Comparison of ENCODE assay signal across 10 mouse cellular contexts in the genomic region with DNA sequence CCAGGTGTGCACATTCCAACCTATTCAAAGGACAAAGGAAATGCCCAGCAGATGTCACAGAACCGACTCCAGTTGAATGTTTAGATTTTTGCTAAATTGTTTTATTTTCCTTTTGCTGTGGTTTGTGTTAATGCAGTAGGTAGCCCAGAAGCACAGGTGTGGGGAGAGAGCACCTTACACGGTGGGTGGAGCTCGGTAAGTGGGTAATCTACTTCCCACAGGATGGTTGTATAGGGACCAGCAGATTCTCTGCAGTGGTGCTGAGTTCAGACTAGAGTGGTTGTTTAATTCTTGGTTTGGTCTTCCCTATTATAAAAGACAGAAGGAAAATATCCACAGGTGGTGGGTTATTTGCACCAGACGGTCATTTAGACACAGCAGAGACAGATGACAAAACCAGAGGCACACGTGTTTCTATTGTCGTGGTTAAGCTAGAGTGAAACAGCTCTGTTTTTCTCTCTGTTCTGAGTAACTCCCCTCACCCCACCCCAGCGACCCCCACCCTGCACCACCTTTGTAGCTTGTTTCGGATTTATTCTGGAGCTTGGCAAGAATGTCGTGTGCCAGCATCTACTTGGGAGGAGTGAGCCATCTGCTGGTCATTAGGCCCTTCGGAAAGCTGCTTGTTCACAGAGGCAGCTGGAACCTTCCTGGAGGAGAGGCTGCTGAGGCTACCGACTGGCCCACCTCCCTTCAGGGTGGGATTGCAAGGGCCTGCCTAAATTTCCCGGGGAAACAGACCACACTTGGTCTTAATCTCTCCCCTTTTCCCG. TPM values are rescaled to one million over a fixed set of nuclear protein-coding genes. Genes with fewer than 3 reads are reported as not detected.
A peak's percentile ranks its signal among the peaks of the same experiment; 100 is the strongest.
DNase-seq lines count a peak whose midpoint lies in the region; ATAC-seq and TF ChIP-seq lines count a peak whose summit lies in the region.
"Not testable (repeated sequence)": the region's sequence is repeated elsewhere in the genome, so short reads cannot be mapped to it uniquely, and the experiment has no call there.
"Had no signal": no experiment of that assay in that cellular context is flagged by ENCODE, and none has a peak within 500 bp of the region (broad histone marks: within the 10 kb centered on the region; RNA-seq: fewer than 3 reads in every experiment).

No protein-coding gene starts in this region.

- TF ChIP-seq CTCF in midbrain, postnatal 0 days (IDR thresholded peaks at IDR 0.05), result peak; percentile 75

- peak; percentile 50 for ATAC-seq in forebrain, embryonic 13.5 days
- ATAC-seq in limb, embryonic 13.5 days (ENCODE audit: low FRiP score, low read depth), result 0 out of 2 replicates have a peak, but pooled peaks have one; percentile 41
- ATAC-seq in midbrain, postnatal 0 days (ENCODE audit: low FRiP score), result not testable (repeated sequence)

- not testable (repeated sequence) for H3K27ac ChIP-seq in forebrain, embryonic 13.5 days; midbrain, postnatal 0 days (ENCODE audit: low read depth, low read length)
- peak overlapping the region; percentile 58; the same call in 1 of the 2 replicates for H3K27ac ChIP-seq in limb, embryonic 13.5 days

- H3K4me2 ChIP-seq in forebrain, embryonic 13.5 days; limb, embryonic 13.5 days (replicated peaks); midbrain, postnatal 0 days (ENCODE audit: low read depth, low read length, poor library complexity, severe bottlenecking): not testable (repeated sequence)

- H3K9me3 ChIP-seq in forebrain, embryonic 13.5 days (replicated peaks); limb, embryonic 13.5 days; midbrain, postnatal 0 days (ENCODE audit: low read length): not testable (repeated sequence)

- H3K9ac ChIP-seq in forebrain, embryonic 13.5 days; limb, embryonic 13.5 days; midbrain, postnatal 0 days (replicated peaks; ENCODE audit: low read length, poor library complexity, severe bottlenecking): not testable (repeated sequence)

- peak; percentile 52 for DNase-seq in MN1 (ENCODE audit: low spot score)
- DNase-seq in cerebellum, adult 9-10 months, result peak; percentile 67
- peak; percentile 28 to 32 for DNase-seq in heart, postnatal 36 days
- peak; percentile 62 for DNase-seq in kidney, postnatal 10 days
- peak; percentile 88 for DNase-seq in midbrain, postnatal 0 days (ENCODE audit: low spot score)
- peak; percentile 52 for DNase-seq in testis, postnatal 10 days (ENCODE audit: low spot score)

- H3K27me3 ChIP-seq in forebrain, embryonic 13.5 days; limb, embryonic 13.5 days; midbrain, postnatal 0 days (ENCODE audit: insufficient read depth, low read length): not testable (repeated sequence)

- not testable (repeated sequence) for H3K4me3 ChIP-seq in forebrain, embryonic 13.5 days; limb, embryonic 13.5 days; midbrain, postnatal 0 days (ENCODE audit: low read depth, low read length)

- H3K36me3 ChIP-seq in forebrain, embryonic 13.5 days (ENCODE audit: poor library complexity, severe bottlenecking), result peaks cover 75% of the 10 kb centered on the region
- H3K36me3 ChIP-seq in limb, embryonic 13.5 days, result peaks cover 70% of the 10 kb centered on the region
- peaks cover 11% of the 10 kb centered on the region; the same call in 1 of the 2 replicates for H3K36me3 ChIP-seq in midbrain, postnatal 0 days (ENCODE audit: insufficient read depth, low read length)

- WGBS in forebrain, embryonic 13.5 days, result 47% methylated on average over 13 of the region's 13 CpGs
- WGBS in limb, embryonic 13.5 days, result 33% methylated on average over 13 of the region's 13 CpGs
- WGBS in midbrain, postnatal 0 days, result 45% methylated on average over 13 of the region's 13 CpGs

- intact Hi-C loops in heart, postnatal 36 days (cut with DNase I), result loop anchor here (1.0 kb wide), 1 partner anchor 45 kb away; no protein-coding TSS in a partner anchor

- H3K4me1 ChIP-seq in forebrain, embryonic 13.5 days; midbrain, postnatal 0 days (ENCODE audit: insufficient read depth, low read length): not testable (repeated sequence)
- peaks cover 26% of the 10 kb centered on the region for H3K4me1 ChIP-seq in limb, embryonic 13.5 days

RNA-seq across cellular contexts. Expression of gene 4930518I15Rik, which starts 3.6 kb away (rescaled TPM):
- polyA plus RNA-seq in forebrain, embryonic 13.5 days (2015; fragmentation: Nextera tagmentation; extraction: Ambion mirVana), result 14.0 and 14.2 TPM in 2 replicates
- total RNA-seq in heart, postnatal 36 days (2021), result 1 to 10 TPM in 1 of 2 experiments, under 1 TPM in 1; 0.65 to 1.1 TPM
- polyA plus RNA-seq in limb, embryonic 13.5 days (2015; fragmentation: Nextera tagmentation; extraction: Ambion mirVana), result 13.2 and 14.9 TPM in 2 replicates
- 0.94 and 0.99 TPM in 2 replicates for total RNA-seq in midbrain, postnatal 0 days (2014; rRNA removed)
- 2.8 and 2.9 TPM in 2 replicates for polyA plus RNA-seq in midbrain, postnatal 0 days (2015; fragmentation: Nextera tagmentation; extraction: Ambion mirVana)
- total RNA-seq: common myeloid progenitor, adult 5-6 weeks had no signal

RNA-seq across cellular contexts. Expression of gene Rab5if, which starts 8.7 kb away (rescaled TPM):
- 151 and 168 TPM in 2 replicates for polyA plus RNA-seq in forebrain, embryonic 13.5 days (2015; fragmentation: Nextera tagmentation; extraction: Ambion mirVana)
- total RNA-seq in heart, postnatal 36 days (2021), result 100 to 1,000 TPM; 114 to 123 TPM
- 153 and 155 TPM in 2 replicates for polyA plus RNA-seq in limb, embryonic 13.5 days (2015; fragmentation: Nextera tagmentation; extraction: Ambion mirVana)
- total RNA-seq in midbrain, postnatal 0 days (2014; rRNA removed), result 115 and 137 TPM in 2 replicates
- 149 and 155 TPM in 2 replicates for polyA plus RNA-seq in midbrain, postnatal 0 days (2015; fragmentation: Nextera tagmentation; extraction: Ambion mirVana)

RNA-seq across cellular contexts. Expression of gene Tgif2, which starts 14.4 kb away (rescaled TPM):
- polyA plus RNA-seq in forebrain, embryonic 13.5 days (2015; fragmentation: Nextera tagmentation; extraction: Ambion mirVana), result 63.3 and 73.3 TPM in 2 replicates
- total RNA-seq in heart, postnatal 36 days (2021), result under 1 TPM; 0.51 to 0.72 TPM
- polyA plus RNA-seq in limb, embryonic 13.5 days (2015; fragmentation: Nextera tagmentation; extraction: Ambion mirVana), result 79.8 and 87.5 TPM in 2 replicates
- 8.6 and 10.8 TPM in 2 replicates for total RNA-seq in midbrain, postnatal 0 days (2014; rRNA removed)
- polyA plus RNA-seq in midbrain, postnatal 0 days (2015; fragmentation: Nextera tagmentation; extraction: Ambion mirVana), result 6.9 and 8.2 TPM in 2 replicates

RNA-seq across cellular contexts. Expression of gene Sla2, which starts 32.8 kb away (rescaled TPM):
- 0.14 and 0.25 TPM in 2 replicates for polyA plus RNA-seq in forebrain, embryonic 13.5 days (2015; fragmentation: Nextera tagmentation; extraction: Ambion mirVana)
- total RNA-seq in heart, postnatal 36 days (2021), result not detected
- polyA plus RNA-seq in limb, embryonic 13.5 days (2015; fragmentation: Nextera tagmentation; extraction: Ambion mirVana), result 0.33 and 0.36 TPM in 2 replicates
- total RNA-seq in midbrain, postnatal 0 days (2014; rRNA removed), result not detected in 2 replicates
- polyA plus RNA-seq in midbrain, postnatal 0 days (2015; fragmentation: Nextera tagmentation; extraction: Ambion mirVana), result 0.07 TPM in 1 of 2 replicates, not detected in the other
- total RNA-seq: gastrocnemius, adult 18-20 months had no signal

Comparison
In these comparisons a context has a peak if more than half of its experiments do, and no peak if none do; other contexts are left out.
1. DNase-seq: peak in every context shown above with its lines; median percentile 88 in midbrain, postnatal 0 days; 67 in cerebellum, adult 9-10 months; 62 in kidney, postnatal 10 days; 52 in MN1; 52 in testis, postnatal 10 days; 30 in heart, postnatal 36 days.